Mouse (Mus musculus) erythroblast, adult 5-6 weeks (primary cell): ENCODE data around the gene Vti1a. TPM values are rescaled to one million over a fixed set of nuclear protein-coding genes. Genes with fewer than 3 reads are reported as not detected.

Experiments used
- ATAC-seq: replicated peaks from 2 replicates; pipeline ENCODE4 v1.8.0; 2016; ENCODE audit warnings: moderate number of reproducible peaks, mild to moderate bottlenecking, moderate TSS enrichment, inconsistent platforms; ENCODE audit not compliant: poor library complexity, low FRiP score, severe bottlenecking
- total RNA-seq, 2 experiments: library from RNA; stranded (forward) in 1 of 2; stranded (reverse) in 1 of 2; fragments of 150-400 nt in 1 of 2; fragments of 200-764, 138-1000 nt in 1 of 2; gene quantifications; 2 replicates each; pipeline versions ENCODE4 v1.2.3 to v1.2.4; 2015 to 2017; ENCODE audit warnings: low replicate concordance in 2 of 2

The Vti1a gene
- total RNA-seq, 2 experiments from 2014 or later = 16.9 to 18.0 TPM

- ATAC-seq = no peak
Measured at GRCm38 (mm10) chr19:55362606-55363005, 46.5 kb downstream of the Vti1a start.

- ATAC-seq = no peak
Measured at GRCm38 (mm10) chr19:55369691-55370090, 53.6 kb downstream of the Vti1a start.

GRCm38 (mm10) chr19:55376331-55376730, 60.2 kb downstream of the Vti1a start:
- no peak for ATAC-seq

- no peak for ATAC-seq
Measured at GRCm38 (mm10) chr19:55377465-55377864, 61.4 kb downstream of the Vti1a start.

- ATAC-seq = no peak
Measured at GRCm38 (mm10) chr19:55378884-55379283, 62.8 kb downstream of the Vti1a start.

- ATAC-seq = no peak
Measured at GRCm38 (mm10) chr19:55380764-55381163, 64.7 kb downstream of the Vti1a start.

GRCm38 (mm10) chr19:55381343-55381742, 65.2 kb downstream of the Vti1a start:
- no peak for ATAC-seq

- no peak for ATAC-seq
Measured at GRCm38 (mm10) chr19:55382745-55383144, 66.7 kb downstream of the Vti1a start.

- ATAC-seq = no peak
Measured at GRCm38 (mm10) chr19:55384634-55385033, 68.5 kb downstream of the Vti1a start.

GRCm38 (mm10) chr19:55389019-55389418, 72.9 kb downstream of the Vti1a start:
- no peak for ATAC-seq

- ATAC-seq = no peak
Measured at GRCm38 (mm10) chr19:55390323-55390722, 74.2 kb downstream of the Vti1a start.

GRCm38 (mm10) chr19:55401638-55402037, 85.5 kb downstream of the Vti1a start:
- ATAC-seq = no peak

- ATAC-seq = peak; percentile 43
Measured at GRCm38 (mm10) chr19:55408486-55408885, 92.4 kb downstream of the Vti1a start.

- ATAC-seq = no peak
Measured at GRCm38 (mm10) chr19:55411415-55411814, 95.3 kb downstream of the Vti1a start.

GRCm38 (mm10) chr19:55411894-55412293, 95.8 kb downstream of the Vti1a start:
- no peak for ATAC-seq

GRCm38 (mm10) chr19:55414050-55414449, 98.0 kb downstream of the Vti1a start:
- no peak for ATAC-seq

- ATAC-seq = no peak
Measured at GRCm38 (mm10) chr19:55418756-55419155, 102.7 kb downstream of the Vti1a start.

GRCm38 (mm10) chr19:55419961-55420360, 103.9 kb downstream of the Vti1a start:
- no peak for ATAC-seq

GRCm38 (mm10) chr19:55421816-55422215, 105.7 kb downstream of the Vti1a start:
- no peak for ATAC-seq

GRCm38 (mm10) chr19:55422311-55423064, 106.4 kb downstream of the Vti1a start:
- ATAC-seq = no peak

GRCm38 (mm10) chr19:55423065-55423716, 107.1 kb downstream of the Vti1a start:
- no peak for ATAC-seq
